Mouse (Mus musculus): ENCODE results near the gene Ndufv1. TPM values are rescaled to one million over a fixed set of nuclear protein-coding genes. Genes with fewer than 3 reads are reported as not detected.
"Not testable (repeated sequence)": the region's sequence is repeated elsewhere in the genome, so short reads cannot be mapped to it uniquely, and the experiment has no call there.

Ndufv1 gene
- polyA plus RNA-seq, 1 experiment: 170 TPM

DNA sequence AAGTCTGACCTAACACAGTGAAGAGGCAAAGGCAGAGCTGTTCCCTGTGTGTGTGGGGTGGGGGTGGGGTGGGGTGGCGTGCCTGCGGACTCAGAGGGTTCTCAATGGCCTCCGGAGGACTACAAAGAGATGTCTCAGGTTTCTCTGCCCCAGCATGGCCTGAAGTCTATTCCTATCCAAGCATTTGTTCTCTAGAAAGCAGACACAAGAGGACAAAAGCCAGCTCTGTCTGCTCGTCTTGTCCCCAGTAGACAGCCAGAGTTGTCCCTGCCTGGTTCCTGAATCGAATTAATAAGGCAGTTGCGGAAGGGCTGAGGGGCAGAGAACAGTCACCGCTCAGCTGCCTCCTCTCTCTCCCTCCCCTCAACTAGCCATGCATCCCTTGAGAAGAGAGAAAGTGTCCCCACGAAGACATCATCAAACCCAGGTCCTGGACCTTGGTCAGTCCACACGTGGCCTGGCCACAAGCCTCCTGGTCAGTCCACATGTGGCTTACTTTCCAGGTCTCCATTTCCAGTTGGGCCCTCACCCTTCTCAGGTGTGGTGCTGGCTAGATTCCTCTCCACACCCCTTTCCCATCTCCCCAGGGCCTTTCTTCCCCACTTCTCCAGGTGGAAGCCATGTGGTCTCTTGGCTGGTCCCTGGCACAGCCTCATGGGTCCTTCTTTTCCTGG is 28.9 kb downstream of the Ndufv1 start:
- Histone ChIP-seq H3K27me3 (ENCODE audit: control insufficient read depth, insufficient read depth, low read length) (no peaks in the 10 kb centered on the region), H3K36me3 (ENCODE audit: control insufficient read depth, insufficient read depth, low read length) (no peaks in the 10 kb centered on the region), H3K4me1 (replicated peaks; ENCODE audit: control insufficient read depth, insufficient read depth, low read length) (peaks cover 16% of the 10 kb centered on the region), H3K4me3 (ENCODE audit: control insufficient read depth, insufficient read depth, low read length) (no peak overlapping the region), H3K27ac (ENCODE audit: control insufficient read depth, insufficient read depth, low read length) (no peak overlapping the region)
- no peak for TF ChIP-seq POLR2A (IDR thresholded peaks at IDR 0.05; ENCODE audit: control insufficient read depth, extremely low read depth, insufficient read depth, low read length, poor library complexity)
- TF ChIP-seq CTCF (IDR thresholded peaks at IDR 0.05; ENCODE audit: borderline replicate concordance, control insufficient read depth, extremely low read depth, insufficient read depth, low read length, poor library complexity): no peak
- no peak for DNase-seq
- WGBS: 92% methylated on average over 9 of the region's 9 CpGs

DNA sequence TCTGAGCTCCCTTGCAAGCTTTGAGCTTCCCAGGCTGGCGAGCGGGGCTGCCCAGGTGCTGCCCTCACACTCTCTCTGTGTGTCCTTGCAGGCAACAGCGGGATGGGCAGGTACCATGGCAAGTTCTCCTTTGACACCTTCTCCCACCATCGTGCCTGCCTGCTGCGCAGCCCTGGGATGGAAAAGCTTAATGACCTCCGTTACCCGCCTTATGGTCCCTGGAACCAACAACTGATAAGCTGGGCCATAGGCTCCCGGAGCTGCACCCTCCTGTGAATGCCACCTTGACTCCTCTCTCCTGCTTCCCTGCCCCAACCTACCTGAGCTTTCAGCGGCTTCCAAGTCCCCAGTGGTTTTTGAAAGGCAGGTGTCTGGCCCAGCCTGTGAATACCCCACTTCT is 31.7 kb downstream of the Ndufv1 start:
- TF ChIP-seq POLR2A (IDR thresholded peaks at IDR 0.05; ENCODE audit: control insufficient read depth, extremely low read depth, insufficient read depth, low read length, poor library complexity) (no peak), CTCF (IDR thresholded peaks at IDR 0.05; ENCODE audit: borderline replicate concordance, control insufficient read depth, extremely low read depth, insufficient read depth, low read length, poor library complexity) (no peak)
- Histone ChIP-seq H3K4me3 (ENCODE audit: control insufficient read depth, insufficient read depth, low read length) (no peak overlapping the region), H3K36me3 (ENCODE audit: control insufficient read depth, insufficient read depth, low read length) (no peaks in the 10 kb centered on the region), H3K27me3 (ENCODE audit: control insufficient read depth, insufficient read depth, low read length) (no peaks in the 10 kb centered on the region), H3K27ac (ENCODE audit: control insufficient read depth, insufficient read depth, low read length) (no peak overlapping the region), H3K4me1 (replicated peaks; ENCODE audit: control insufficient read depth, insufficient read depth, low read length) (peaks cover 11% of the 10 kb centered on the region)
- DNase-seq: no peak
- WGBS: 87% methylated on average over 9 of the region's 9 CpGs

DNA sequence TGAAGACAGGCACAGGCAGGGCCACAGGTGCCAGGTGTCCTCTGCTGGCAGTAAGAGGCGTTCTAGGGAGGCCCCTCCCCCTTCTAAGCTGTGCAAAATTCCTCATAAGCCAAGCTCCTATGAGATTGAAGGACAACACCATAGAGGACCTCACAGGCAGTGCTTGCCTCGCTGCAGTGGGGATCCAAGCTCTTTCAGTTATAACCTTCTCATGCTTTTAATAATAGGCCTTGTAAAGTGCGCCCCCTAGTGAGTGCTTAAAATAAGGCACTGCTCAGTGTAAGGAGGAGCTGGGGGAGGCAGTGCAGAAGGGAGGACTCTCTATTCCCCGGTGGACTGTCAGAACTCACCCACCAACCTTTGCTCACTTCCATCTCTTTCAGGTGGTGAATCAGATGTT is 32.3 kb downstream of the Ndufv1 start:
- TF ChIP-seq CTCF (IDR thresholded peaks at IDR 0.05; ENCODE audit: borderline replicate concordance, control insufficient read depth, extremely low read depth, insufficient read depth, low read length, poor library complexity) (no peak), POLR2A (IDR thresholded peaks at IDR 0.05; ENCODE audit: control insufficient read depth, extremely low read depth, insufficient read depth, low read length, poor library complexity) (no peak)
- H3K27me3 ChIP-seq (ENCODE audit: control insufficient read depth, insufficient read depth, low read length): no peaks in the 10 kb centered on the region
- H3K4me3 ChIP-seq (ENCODE audit: control insufficient read depth, insufficient read depth, low read length): no peak overlapping the region
- H3K27ac ChIP-seq (ENCODE audit: control insufficient read depth, insufficient read depth, low read length): no peak overlapping the region
- H3K36me3 ChIP-seq (ENCODE audit: control insufficient read depth, insufficient read depth, low read length): no peaks in the 10 kb centered on the region
- H3K4me1 ChIP-seq (replicated peaks; ENCODE audit: control insufficient read depth, insufficient read depth, low read length): peaks cover 8% of the 10 kb centered on the region
- DNase-seq: peak; percentile 84
- WGBS: 13% methylated on average over 4 of the region's 4 CpGs

DNA sequence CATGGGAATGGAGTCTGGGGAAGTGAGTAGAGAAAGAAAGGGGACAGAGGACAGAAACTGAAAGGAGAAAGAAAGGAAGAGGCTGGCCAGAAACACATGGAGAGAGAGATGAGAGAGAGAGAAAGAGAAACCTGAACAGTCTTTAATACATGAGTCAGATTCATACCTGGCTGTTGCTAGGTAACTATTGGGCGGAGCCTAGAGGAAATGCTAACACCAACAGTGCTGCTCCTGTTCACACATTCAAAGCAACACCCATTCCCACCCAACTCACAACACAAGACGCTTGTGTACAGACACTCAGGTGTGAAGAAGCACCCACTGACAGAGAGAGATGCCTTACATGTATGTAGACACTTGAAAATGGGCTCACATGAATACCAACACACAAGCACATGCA is 36.7 kb downstream of the Ndufv1 start:
- DNase-seq: no peak
- Histone ChIP-seq H3K36me3 (ENCODE audit: control insufficient read depth, insufficient read depth, low read length) (no peaks in the 10 kb centered on the region), H3K27me3 (ENCODE audit: control insufficient read depth, insufficient read depth, low read length) (no peaks in the 10 kb centered on the region), H3K4me3 (ENCODE audit: control insufficient read depth, insufficient read depth, low read length) (no peak overlapping the region), H3K4me1 (replicated peaks; ENCODE audit: control insufficient read depth, insufficient read depth, low read length) (no peaks in the 10 kb centered on the region), H3K27ac (ENCODE audit: control insufficient read depth, insufficient read depth, low read length) (no peak overlapping the region)
- 93% methylated on average over 2 of the region's 2 CpGs for WGBS
- TF ChIP-seq POLR2A (IDR thresholded peaks at IDR 0.05; ENCODE audit: control insufficient read depth, extremely low read depth, insufficient read depth, low read length, poor library complexity): no peak
- TF ChIP-seq CTCF (IDR thresholded peaks at IDR 0.05; ENCODE audit: borderline replicate concordance, control insufficient read depth, extremely low read depth, insufficient read depth, low read length, poor library complexity): no peak

DNA sequence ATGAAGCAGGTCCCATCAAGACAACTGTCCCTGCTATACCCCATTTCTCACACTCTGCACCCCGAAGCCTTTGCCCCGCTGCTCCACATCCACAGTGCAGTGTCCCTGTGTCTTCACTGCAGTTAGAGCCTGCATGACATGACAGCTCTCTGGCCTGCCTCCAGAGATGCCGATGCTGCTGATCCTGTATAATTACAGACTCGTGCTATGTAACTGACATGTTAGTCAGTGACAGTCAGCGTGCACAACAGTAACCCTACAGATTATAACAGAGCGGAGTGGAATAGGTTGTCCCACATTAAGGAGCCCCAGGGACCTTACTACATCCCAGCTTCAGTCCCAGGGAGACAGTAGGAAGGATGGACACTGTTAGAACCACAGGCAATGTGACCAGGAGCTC is 38.0 kb downstream of the Ndufv1 start:
- not testable (repeated sequence) for DNase-seq

DNA sequence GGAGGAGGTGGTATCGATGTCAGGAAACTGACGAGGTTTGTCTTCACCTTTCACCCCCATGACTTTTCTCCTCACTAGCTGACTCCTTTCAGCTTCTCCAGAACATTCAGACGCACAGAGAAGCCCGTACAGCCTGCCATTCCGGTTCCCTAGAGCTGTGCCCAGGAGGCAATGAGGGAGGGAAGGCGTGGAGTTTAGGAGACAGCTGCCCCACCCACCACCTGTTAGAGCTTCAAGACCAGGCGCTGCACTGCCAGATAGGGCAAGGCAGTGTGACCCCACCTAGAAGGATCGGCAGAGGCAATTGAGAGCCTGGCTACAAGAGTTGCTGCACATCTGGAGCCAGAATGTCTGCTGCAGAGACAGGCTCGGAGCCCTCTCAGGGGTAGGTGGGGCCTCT is 40.4 kb downstream of the Ndufv1 start, which contains the start of gene Aldh3b2:
Gene Aldh3b2 (plus strand): TSS at position 100 of the 400 bp plus-strand sequence.
- Histone ChIP-seq H3K27ac (ENCODE audit: control insufficient read depth, insufficient read depth, low read length) (no peak within 1 kb of the TSS), H3K4me3 (ENCODE audit: control insufficient read depth, insufficient read depth, low read length) (no peak within 1 kb of the TSS), H3K27me3 (ENCODE audit: control insufficient read depth, insufficient read depth, low read length) (no peaks in the 10 kb centered on the region), H3K4me1 (replicated peaks; ENCODE audit: control insufficient read depth, insufficient read depth, low read length) (no peaks in the 10 kb centered on the region), H3K36me3 (ENCODE audit: control insufficient read depth, insufficient read depth, low read length) (no peaks in the 10 kb centered on the region)
- 79% methylated on average over 9 of the region's 9 CpGs for WGBS
- no peak for DNase-seq
- TF ChIP-seq CTCF (IDR thresholded peaks at IDR 0.05; ENCODE audit: borderline replicate concordance, control insufficient read depth, extremely low read depth, insufficient read depth, low read length, poor library complexity): no peak
- no peak for TF ChIP-seq POLR2A (IDR thresholded peaks at IDR 0.05; ENCODE audit: control insufficient read depth, extremely low read depth, insufficient read depth, low read length, poor library complexity)

More for the DNA sequence above, 38.0 kb downstream of the Ndufv1 start:
- not testable (repeated sequence) for H3K27me3 ChIP-seq (ENCODE audit: control insufficient read depth, insufficient read depth, low read length); H3K4me3 ChIP-seq (ENCODE audit: control insufficient read depth, insufficient read depth, low read length); H3K27ac ChIP-seq (ENCODE audit: control insufficient read depth, insufficient read depth, low read length); H3K36me3 ChIP-seq (ENCODE audit: control insufficient read depth, insufficient read depth, low read length); H3K4me1 ChIP-seq (replicated peaks; ENCODE audit: control insufficient read depth, insufficient read depth, low read length)
- WGBS: 97% methylated on average over 6 of the region's 6 CpGs

DNA sequence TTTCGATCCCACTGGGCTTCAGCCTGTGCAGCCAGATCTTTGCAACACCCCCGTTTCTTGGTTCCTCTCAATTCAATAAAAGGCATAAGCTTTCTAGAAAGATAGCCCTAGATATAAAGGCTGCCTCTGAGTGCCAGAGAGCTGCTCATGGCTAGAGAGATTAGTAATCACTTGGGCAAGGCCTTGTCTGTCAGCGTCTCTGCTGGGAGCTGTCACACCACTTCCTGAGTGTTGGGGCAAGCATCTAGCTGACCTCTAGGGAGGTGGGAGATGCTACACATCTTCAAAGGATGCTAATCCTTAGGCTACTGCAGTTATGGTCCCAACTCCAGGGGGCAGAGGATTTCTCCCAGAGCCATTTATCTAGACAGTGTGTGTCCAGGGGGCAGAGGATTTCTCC is 45.3 kb downstream of the Ndufv1 start:
- no peaks in the 10 kb centered on the region for H3K4me1 ChIP-seq (replicated peaks; ENCODE audit: control insufficient read depth, insufficient read depth, low read length)
- no peak overlapping the region for H3K27ac ChIP-seq (ENCODE audit: control insufficient read depth, insufficient read depth, low read length)
- WGBS: 77% methylated on average over 3 of the region's 3 CpGs
- DNase-seq: no peak
- no peaks in the 10 kb centered on the region for H3K27me3 ChIP-seq (ENCODE audit: control insufficient read depth, insufficient read depth, low read length)
- TF ChIP-seq POLR2A (IDR thresholded peaks at IDR 0.05; ENCODE audit: control insufficient read depth, extremely low read depth, insufficient read depth, low read length, poor library complexity) (no peak), CTCF (IDR thresholded peaks at IDR 0.05; ENCODE audit: borderline replicate concordance, control insufficient read depth, extremely low read depth, insufficient read depth, low read length, poor library complexity) (no peak)
- no peaks in the 10 kb centered on the region for H3K36me3 ChIP-seq (ENCODE audit: control insufficient read depth, insufficient read depth, low read length)
- H3K4me3 ChIP-seq (ENCODE audit: control insufficient read depth, insufficient read depth, low read length): no peak overlapping the region

Data from thymus, adult 2 months (tissue).